Mouse (Mus musculus): ENCODE measurements around the gene Mthfd1. TPM values are rescaled to one million over a fixed set of nuclear protein-coding genes. Genes with fewer than 3 reads are reported as not detected.
"Not testable (repeated sequence)": the region's sequence is repeated elsewhere in the genome, so short reads cannot be mapped to it uniquely, and the experiment has no call there.

Gene Mthfd1
- polyA plus RNA-seq (2014; fragmentation: Nextera tagmentation; extraction: Ambion mirVana): 41.3 and 43.2 TPM in 2 replicates

DNA sequence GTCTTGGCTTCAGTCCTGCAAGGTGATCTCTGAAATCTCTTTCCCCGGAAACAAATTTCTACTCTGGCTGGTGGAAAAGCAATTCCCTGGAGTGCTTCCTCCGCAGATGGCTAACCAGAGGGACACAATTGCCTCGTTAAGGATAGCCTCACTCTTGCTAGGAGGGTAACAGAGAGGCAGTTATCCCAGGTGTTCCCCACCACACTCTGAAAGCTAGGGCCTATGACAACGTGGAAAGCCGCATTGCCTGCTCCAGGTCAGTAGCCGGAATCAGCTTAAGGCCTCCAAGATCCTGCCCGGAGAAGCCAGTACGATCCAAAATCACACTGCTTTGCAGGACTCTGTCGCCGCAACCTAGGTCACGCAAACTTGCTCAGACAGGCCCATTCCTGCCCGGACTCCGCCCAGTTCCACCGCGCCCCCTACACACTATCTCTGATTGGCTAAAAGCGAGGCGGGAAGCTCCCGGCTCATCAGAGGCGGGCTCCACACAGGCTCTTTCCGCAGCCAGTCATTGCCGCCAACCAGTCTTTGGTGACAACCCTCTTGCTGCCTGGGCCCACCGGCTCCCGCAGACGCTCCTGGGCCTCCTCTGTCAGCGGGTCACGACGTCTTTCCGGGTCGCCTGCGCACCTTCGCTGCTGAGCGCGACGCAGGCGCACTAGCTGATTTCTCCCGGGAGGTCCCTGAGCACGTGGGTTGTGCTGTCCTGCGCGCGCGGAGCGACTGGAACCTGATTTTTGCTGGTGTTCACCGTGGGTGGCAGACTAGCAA, at the start of gene Mthfd1:
Gene Mthfd1, plus strand, starts transcription at position 574 of the 774 bp plus-strand sequence.
- Histone ChIP-seq H3K9ac (ENCODE audit: low read length) (peak within 1 kb of the TSS; percentile 74), H3K36me3 (ENCODE audit: control insufficient read depth, insufficient read depth, low read length) (no peaks in the 10 kb centered on the region), H3K27me3 (replicated peaks; ENCODE audit: control insufficient read depth, insufficient read depth, low read length) (no peaks in the 10 kb centered on the region), H3K27ac (ENCODE audit: low read depth, low read length) (no peak within 1 kb of the TSS), H3K4me2 (ENCODE audit: low read length) (peak within 1 kb of the TSS; percentile 94), H3K4me1 (ENCODE audit: control insufficient read depth, insufficient read depth, low read length) (peaks cover 14% of the 10 kb centered on the region), H3K9me3 (replicated peaks; ENCODE audit: control insufficient read depth, low read length) (no peaks in the 10 kb centered on the region), H3K4me3 (ENCODE audit: low read depth, low read length) (peak within 1 kb of the TSS; percentile 62)
- ATAC-seq (peak; percentile 100), DNase-seq (ENCODE audit: low spot score) (peak; percentile 97)
- WGBS: 2% methylated on average over 43 of the region's 43 CpGs

DNA sequence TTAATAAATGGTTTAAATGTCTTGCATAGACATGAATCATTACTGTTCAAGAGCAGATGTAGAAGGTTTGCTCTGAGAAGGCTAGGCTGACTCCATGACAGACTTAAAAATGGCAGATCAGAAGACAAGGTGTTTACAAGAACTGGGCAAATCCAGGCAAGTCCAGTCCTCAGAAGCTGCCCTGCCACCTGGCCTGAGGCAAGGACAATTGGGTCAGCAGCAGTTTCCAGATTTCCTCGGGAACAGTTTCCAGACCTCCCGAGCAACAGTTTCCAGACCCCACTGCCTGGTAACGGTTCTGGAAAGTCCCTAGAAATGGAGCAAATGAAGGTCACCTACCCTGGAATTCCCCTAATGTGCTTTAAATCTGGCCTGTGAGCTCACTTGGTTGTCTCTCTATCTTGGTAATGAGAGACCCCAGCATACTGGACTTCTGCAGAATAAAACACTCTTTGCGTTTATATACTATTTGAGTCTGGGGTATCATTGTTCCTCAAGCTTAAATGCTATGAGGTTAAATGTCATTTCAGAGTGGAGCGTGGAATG, 45.6 kb upstream of the Mthfd1 start:
- DNase-seq (ENCODE audit: low spot score): no peak
- WGBS: 93% methylated on average over 5 of the region's 5 CpGs

GRCm38 (mm10) chr12:76215121-76215520, 40.0 kb upstream of the Mthfd1 start:
- Histone ChIP-seq H3K4me1 (ENCODE audit: control insufficient read depth, insufficient read depth, low read length) (no peaks in the 10 kb centered on the region), H3K36me3 (ENCODE audit: control insufficient read depth, insufficient read depth, low read length) (no peaks in the 10 kb centered on the region), H3K9me3 (replicated peaks; ENCODE audit: control insufficient read depth, low read length) (no peaks in the 10 kb centered on the region), H3K4me3 (ENCODE audit: low read depth, low read length) (no peak overlapping the region), H3K27ac (ENCODE audit: low read depth, low read length) (no peak overlapping the region), H3K27me3 (replicated peaks; ENCODE audit: control insufficient read depth, insufficient read depth, low read length) (no peaks in the 10 kb centered on the region), H3K9ac (ENCODE audit: low read length) (no peak overlapping the region), H3K4me2 (ENCODE audit: low read length) (no peak overlapping the region)
- DNase-seq (ENCODE audit: low spot score): no peak
- no peak for ATAC-seq
- 24% methylated on average over 5 of the region's 5 CpGs for WGBS

More for the DNA sequence above, 45.6 kb upstream of the Mthfd1 start:
- H3K9ac ChIP-seq (ENCODE audit: low read length): no peak overlapping the region
- H3K4me1 ChIP-seq (ENCODE audit: control insufficient read depth, insufficient read depth, low read length): no peaks in the 10 kb centered on the region
- H3K27me3 ChIP-seq (replicated peaks; ENCODE audit: control insufficient read depth, insufficient read depth, low read length): no peaks in the 10 kb centered on the region
- ATAC-seq: no peak
- no peak overlapping the region for H3K4me2 ChIP-seq (ENCODE audit: low read length)
- no peak overlapping the region for H3K27ac ChIP-seq (ENCODE audit: low read depth, low read length)
- no peaks in the 10 kb centered on the region for H3K9me3 ChIP-seq (replicated peaks; ENCODE audit: control insufficient read depth, low read length)
- no peak overlapping the region for H3K4me3 ChIP-seq (ENCODE audit: low read depth, low read length)
- H3K36me3 ChIP-seq (ENCODE audit: control insufficient read depth, insufficient read depth, low read length): no peaks in the 10 kb centered on the region

GRCm38 (mm10) chr12:76216716-76217115, 38.4 kb upstream of the Mthfd1 start:
- Histone ChIP-seq H3K4me3 (ENCODE audit: low read depth, low read length) (no peak overlapping the region), H3K4me1 (ENCODE audit: control insufficient read depth, insufficient read depth, low read length) (no peaks in the 10 kb centered on the region), H3K9me3 (replicated peaks; ENCODE audit: control insufficient read depth, low read length) (no peaks in the 10 kb centered on the region), H3K4me2 (ENCODE audit: low read length) (no peak overlapping the region), H3K36me3 (ENCODE audit: control insufficient read depth, insufficient read depth, low read length) (no peaks in the 10 kb centered on the region), H3K27ac (ENCODE audit: low read depth, low read length) (no peak overlapping the region), H3K27me3 (replicated peaks; ENCODE audit: control insufficient read depth, insufficient read depth, low read length) (no peaks in the 10 kb centered on the region), H3K9ac (ENCODE audit: low read length) (no peak overlapping the region)
- DNase-seq (ENCODE audit: low spot score) (no peak), ATAC-seq (no peak)
- WGBS: 79% methylated on average over 11 of the region's 11 CpGs

DNA sequence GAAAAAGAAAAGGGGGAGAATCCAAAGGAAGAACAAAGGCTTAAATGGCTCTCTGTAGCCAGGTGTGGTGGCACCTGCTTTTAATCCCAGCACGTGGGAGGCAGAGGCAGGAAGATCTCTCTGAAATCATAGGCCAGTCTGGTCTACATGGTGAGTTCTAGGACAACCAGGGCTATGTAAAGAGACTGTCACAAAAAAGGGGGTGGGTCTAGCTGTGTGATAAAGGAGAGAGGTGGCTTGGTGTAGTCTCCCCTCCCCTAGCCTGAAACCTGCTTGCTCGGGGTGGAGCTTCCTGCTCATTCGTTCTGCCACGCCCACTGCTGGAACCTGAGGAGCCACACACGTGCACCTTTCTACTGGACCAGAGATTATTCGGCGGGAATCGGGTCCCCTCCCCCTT, 33.0 kb upstream of the Mthfd1 start:
- 71% methylated on average over 3 of the region's 8 CpGs for WGBS
- ATAC-seq; H3K4me1 ChIP-seq (ENCODE audit: control insufficient read depth, insufficient read depth, low read length); H3K27me3 ChIP-seq (replicated peaks; ENCODE audit: control insufficient read depth, insufficient read depth, low read length); H3K4me2 ChIP-seq (ENCODE audit: low read length); H3K27ac ChIP-seq (ENCODE audit: low read depth, low read length); H3K9me3 ChIP-seq (replicated peaks; ENCODE audit: control insufficient read depth, low read length); H3K4me3 ChIP-seq (ENCODE audit: low read depth, low read length); H3K9ac ChIP-seq (ENCODE audit: low read length); H3K36me3 ChIP-seq (ENCODE audit: control insufficient read depth, insufficient read depth, low read length); DNase-seq (ENCODE audit: low spot score): not testable (repeated sequence)

DNA sequence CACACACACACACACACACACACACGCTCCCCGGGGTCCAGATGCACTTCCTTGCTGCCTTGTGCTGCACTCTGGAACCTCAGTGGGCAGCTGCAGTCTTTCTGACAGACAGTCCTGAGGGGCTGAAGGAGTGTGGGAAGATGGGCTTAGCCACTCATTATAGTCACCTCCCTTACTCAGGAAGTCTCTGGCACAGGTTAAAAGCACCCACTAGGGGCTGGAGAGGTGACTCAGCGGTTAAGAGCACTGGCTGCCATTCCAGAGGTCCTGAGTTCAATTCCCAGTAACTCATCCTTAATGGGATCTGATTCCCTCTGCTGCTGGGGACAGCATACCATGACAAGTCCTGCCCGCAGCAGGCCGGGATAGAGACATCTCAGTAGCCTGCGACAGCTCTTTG, 24.5 kb upstream of the Mthfd1 start:
- Histone ChIP-seq H3K9me3 (replicated peaks; ENCODE audit: control insufficient read depth, low read length) (no peaks in the 10 kb centered on the region), H3K4me1 (ENCODE audit: control insufficient read depth, insufficient read depth, low read length) (no peaks in the 10 kb centered on the region), H3K27ac (ENCODE audit: low read depth, low read length) (no peak overlapping the region), H3K4me3 (ENCODE audit: low read depth, low read length) (no peak overlapping the region), H3K27me3 (replicated peaks; ENCODE audit: control insufficient read depth, insufficient read depth, low read length) (no peaks in the 10 kb centered on the region), H3K4me2 (ENCODE audit: low read length) (no peak overlapping the region), H3K9ac (ENCODE audit: low read length) (no peak overlapping the region), H3K36me3 (ENCODE audit: control insufficient read depth, insufficient read depth, low read length) (no peaks in the 10 kb centered on the region)
- ATAC-seq (no peak), DNase-seq (ENCODE audit: low spot score) (no peak)
- 84% methylated on average over 6 of the region's 6 CpGs for WGBS

- Histone ChIP-seq H3K9ac (ENCODE audit: low read length) (no peak overlapping the region), H3K4me3 (ENCODE audit: low read depth, low read length) (no peak overlapping the region), H3K27me3 (replicated peaks; ENCODE audit: control insufficient read depth, insufficient read depth, low read length) (no peaks in the 10 kb centered on the region), H3K9me3 (replicated peaks; ENCODE audit: control insufficient read depth, low read length) (no peaks in the 10 kb centered on the region), H3K27ac (ENCODE audit: low read depth, low read length) (no peak overlapping the region), H3K4me1 (ENCODE audit: control insufficient read depth, insufficient read depth, low read length) (no peaks in the 10 kb centered on the region), H3K4me2 (ENCODE audit: low read length) (no peak overlapping the region), H3K36me3 (ENCODE audit: control insufficient read depth, insufficient read depth, low read length) (no peaks in the 10 kb centered on the region)
- WGBS: 89% methylated on average over 6 of the region's 6 CpGs
- no peak for DNase-seq (ENCODE audit: low spot score)
- ATAC-seq: no peak
Observed at GRCm38 (mm10) chr12:76235253-76235652, 19.8 kb upstream of the Mthfd1 start.

GRCm38 (mm10) chr12:76239145-76239838, 15.8 kb upstream of the Mthfd1 start:
- no peak overlapping the region for H3K4me3 ChIP-seq (ENCODE audit: low read depth, low read length)
- WGBS: 73% methylated on average over 10 of the region's 10 CpGs
- H3K4me1 ChIP-seq (ENCODE audit: control insufficient read depth, insufficient read depth, low read length): no peaks in the 10 kb centered on the region
- DNase-seq (ENCODE audit: low spot score) (no peak), ATAC-seq (no peak)
- H3K36me3 ChIP-seq (ENCODE audit: control insufficient read depth, insufficient read depth, low read length): no peaks in the 10 kb centered on the region
- H3K27me3 ChIP-seq (replicated peaks; ENCODE audit: control insufficient read depth, insufficient read depth, low read length): no peaks in the 10 kb centered on the region
- H3K4me2 ChIP-seq (ENCODE audit: low read length): no peak overlapping the region
- H3K9me3 ChIP-seq (replicated peaks; ENCODE audit: control insufficient read depth, low read length): no peaks in the 10 kb centered on the region
- H3K9ac ChIP-seq (ENCODE audit: low read length): no peak overlapping the region
- no peak overlapping the region for H3K27ac ChIP-seq (ENCODE audit: low read depth, low read length)

Measured in forebrain, embryonic 14.5 days (tissue).